Mouse (Mus musculus): ENCODE measurements around the gene Lyst. TPM values are rescaled to one million over a fixed set of nuclear protein-coding genes. Genes with fewer than 3 reads are reported as not detected.
"Not testable (repeated sequence)": the region's sequence is repeated elsewhere in the genome, so short reads cannot be mapped to it uniquely, and the experiment has no call there.

Gene Lyst
- polyA plus RNA-seq, 1 experiment: 2.4 TPM

- DNase-seq: no peak
- no peak for TF ChIP-seq CTCF (conservative IDR thresholded peaks at IDR 0.05; ENCODE audit: insufficient read depth, insufficient read length, low read depth, low read length)
- no peak for TF ChIP-seq POLR2A (IDR thresholded peaks at IDR 0.05; ENCODE audit: low read depth, low read length)
- 40% methylated on average over 5 of the region's 5 CpGs for whole genome bisulfite sequencing
- H3K27me3 ChIP-seq (replicated peaks; ENCODE audit: control insufficient read depth, insufficient read depth, low read length): no peaks in the 10 kb centered on the region
- no peak overlapping the region for H3K4me3 ChIP-seq (ENCODE audit: insufficient read depth, low read depth, low read length)
- no peaks in the 10 kb centered on the region for H3K4me1 ChIP-seq (ENCODE audit: control insufficient read depth, insufficient read depth, low read length)
- no peak overlapping the region for H3K27ac ChIP-seq (ENCODE audit: insufficient read depth, low read depth, low read length)
- H3K36me3 ChIP-seq (ENCODE audit: control insufficient read depth, insufficient read depth, low read length): no peaks in the 10 kb centered on the region; the same call in 1 of the 2 replicates
Measured at GRCm38 (mm10) chr13:13670669-13671068, 80.5 kb downstream of the Lyst start.

- no peak for DNase-seq
- Histone ChIP-seq H3K27me3 (replicated peaks; ENCODE audit: control insufficient read depth, insufficient read depth, low read length) (no peaks in the 10 kb centered on the region), H3K4me3 (ENCODE audit: insufficient read depth, low read depth, low read length) (no peak overlapping the region), H3K27ac (ENCODE audit: insufficient read depth, low read depth, low read length) (no peak overlapping the region), H3K36me3 (ENCODE audit: control insufficient read depth, insufficient read depth, low read length) (no peaks in the 10 kb centered on the region; the same call in 1 of the 2 replicates), H3K4me1 (ENCODE audit: control insufficient read depth, insufficient read depth, low read length) (no peaks in the 10 kb centered on the region)
- 69% methylated on average over 6 of the region's 6 CpGs for WGBS
- no peak for TF ChIP-seq POLR2A (IDR thresholded peaks at IDR 0.05; ENCODE audit: low read depth, low read length)
Measured at GRCm38 (mm10) chr13:13671585-13672328, 81.6 kb downstream of the Lyst start.

- 93% methylated on average over 4 of the region's 4 CpGs for WGBS
- H3K36me3 ChIP-seq (ENCODE audit: control insufficient read depth, insufficient read depth, low read length): no peaks in the 10 kb centered on the region; the same call in 1 of the 2 replicates
- H3K27me3 ChIP-seq (replicated peaks; ENCODE audit: control insufficient read depth, insufficient read depth, low read length): no peaks in the 10 kb centered on the region
- DNase-seq: no peak
- no peak overlapping the region for H3K4me3 ChIP-seq (ENCODE audit: insufficient read depth, low read depth, low read length)
- no peaks in the 10 kb centered on the region for H3K4me1 ChIP-seq (ENCODE audit: control insufficient read depth, insufficient read depth, low read length)
- TF ChIP-seq POLR2A (IDR thresholded peaks at IDR 0.05; ENCODE audit: low read depth, low read length) (no peak), CTCF (conservative IDR thresholded peaks at IDR 0.05; ENCODE audit: insufficient read depth, insufficient read length, low read depth, low read length) (no peak)
- H3K27ac ChIP-seq (ENCODE audit: insufficient read depth, low read depth, low read length): no peak overlapping the region
Measured at GRCm38 (mm10) chr13:13674669-13675343, 84.6 kb downstream of the Lyst start.

GRCm38 (mm10) chr13:13677871-13678270, 87.7 kb downstream of the Lyst start:
- H3K4me3 ChIP-seq (ENCODE audit: insufficient read depth, low read depth, low read length): no peak overlapping the region
- H3K36me3 ChIP-seq (ENCODE audit: control insufficient read depth, insufficient read depth, low read length): no peaks in the 10 kb centered on the region; the same call in 1 of the 2 replicates
- H3K27ac ChIP-seq (ENCODE audit: insufficient read depth, low read depth, low read length): no peak overlapping the region
- no peaks in the 10 kb centered on the region for H3K27me3 ChIP-seq (replicated peaks; ENCODE audit: control insufficient read depth, insufficient read depth, low read length)
- 87% methylated on average over 8 of the region's 8 CpGs for WGBS
- H3K4me1 ChIP-seq (ENCODE audit: control insufficient read depth, insufficient read depth, low read length): no peaks in the 10 kb centered on the region
- DNase-seq: no peak
- no peak for TF ChIP-seq CTCF (conservative IDR thresholded peaks at IDR 0.05; ENCODE audit: insufficient read depth, insufficient read length, low read depth, low read length)

GRCm38 (mm10) chr13:13681642-13682041, 91.4 kb downstream of the Lyst start:
- no peak for TF ChIP-seq CTCF (conservative IDR thresholded peaks at IDR 0.05; ENCODE audit: insufficient read depth, insufficient read length, low read depth, low read length)
- TF ChIP-seq POLR2A (IDR thresholded peaks at IDR 0.05; ENCODE audit: low read depth, low read length): no peak
- no peak overlapping the region for H3K4me3 ChIP-seq (ENCODE audit: insufficient read depth, low read depth, low read length)
- no peaks in the 10 kb centered on the region; the same call in 1 of the 2 replicates for H3K36me3 ChIP-seq (ENCODE audit: control insufficient read depth, insufficient read depth, low read length)
- H3K27me3 ChIP-seq (replicated peaks; ENCODE audit: control insufficient read depth, insufficient read depth, low read length): no peaks in the 10 kb centered on the region
- H3K4me1 ChIP-seq (ENCODE audit: control insufficient read depth, insufficient read depth, low read length): no peaks in the 10 kb centered on the region
- H3K27ac ChIP-seq (ENCODE audit: insufficient read depth, low read depth, low read length): no peak overlapping the region
- 72% methylated on average over 6 of the region's 6 CpGs for WGBS
- DNase-seq: no peak

GRCm38 (mm10) chr13:13703476-13703875, 113.3 kb downstream of the Lyst start:
- Histone ChIP-seq H3K4me1 (ENCODE audit: control insufficient read depth, insufficient read depth, low read length) (no peaks in the 10 kb centered on the region), H3K27me3 (replicated peaks; ENCODE audit: control insufficient read depth, insufficient read depth, low read length) (no peaks in the 10 kb centered on the region), H3K4me3 (ENCODE audit: insufficient read depth, low read depth, low read length) (no peak overlapping the region), H3K36me3 (ENCODE audit: control insufficient read depth, insufficient read depth, low read length) (no peaks in the 10 kb centered on the region), H3K27ac (ENCODE audit: insufficient read depth, low read depth, low read length) (no peak overlapping the region)
- WGBS: 87% methylated on average over 5 of the region's 5 CpGs
- no peak for DNase-seq
- TF ChIP-seq CTCF (conservative IDR thresholded peaks at IDR 0.05; ENCODE audit: insufficient read depth, insufficient read length, low read depth, low read length) (no peak), POLR2A (IDR thresholded peaks at IDR 0.05; ENCODE audit: low read depth, low read length) (no peak)

GRCm38 (mm10) chr13:13721435-13721834, 131.2 kb downstream of the Lyst start:
- not testable (repeated sequence) for H3K4me3 ChIP-seq (ENCODE audit: insufficient read depth, low read depth, low read length); H3K4me1 ChIP-seq (ENCODE audit: control insufficient read depth, insufficient read depth, low read length); DNase-seq; H3K27ac ChIP-seq (ENCODE audit: insufficient read depth, low read depth, low read length); H3K36me3 ChIP-seq (ENCODE audit: control insufficient read depth, insufficient read depth, low read length); H3K27me3 ChIP-seq (replicated peaks; ENCODE audit: control insufficient read depth, insufficient read depth, low read length)
- WGBS: 94% methylated on average over 17 of the region's 17 CpGs

All from kidney, adult 2 months (tissue).